Mouse (Mus musculus) heart, embryonic 13.5 days (tissue): ENCODE measurements around the gene Syncrip. TPM values are rescaled to one million over a fixed set of nuclear protein-coding genes. Genes with fewer than 3 reads are reported as not detected.
"Not testable (repeated sequence)": the region's sequence is repeated elsewhere in the genome, so short reads cannot be mapped to it uniquely, and the experiment has no call there.

Source experiments
- ATAC-seq: fragments of 200-750 bp; cut with Nextera tagmentation; 2 replicates; pipeline ENCODE4 v1.8.0; 2017; ENCODE audit warnings: moderate TSS enrichment; ENCODE audit not compliant: insufficient number of reproducible peaks, low FRiP score, low TSS enrichment; ENCODE audit errors: extremely low read depth
- H3K27ac ChIP-seq: fragments of 300-500 bp; sonication (generic); replicated peaks from 2 replicates; pipeline ENCODE4 v1.5.1; 2015; ENCODE audit warnings: moderate library complexity, mild to moderate bottlenecking, inconsistent platforms
- H3K27me3 ChIP-seq: fragments of 300-500 bp; sonication (generic); replicated peaks from 2 replicates; pipeline ENCODE4 v1.6.1; 2015; ENCODE audit warnings: mild to moderate bottlenecking, inconsistent platforms
- H3K36me3 ChIP-seq: fragments of 300-500 bp; sonication (generic); 2 replicates; pipeline ENCODE4 v1.6.1; 2015; ENCODE audit warnings: mild to moderate bottlenecking, inconsistent platforms
- H3K4me1 ChIP-seq: fragments of 300-500 bp; sonication (generic); 2 replicates; pipeline ENCODE4 v1.6.1; 2015; ENCODE audit warnings: inconsistent platforms
- H3K4me2 ChIP-seq: fragments of 300-500 bp; sonication (generic); 2 replicates; pipeline ENCODE4 v1.6.1; 2015; ENCODE audit warnings: inconsistent platforms, mild to moderate bottlenecking, moderate library complexity
- H3K4me3 ChIP-seq: fragments of 300-500 bp; sonication (generic); 2 replicates; pipeline ENCODE4 v1.5.1; 2015; ENCODE audit warnings: moderate library complexity, mild to moderate bottlenecking, inconsistent platforms
- H3K9ac ChIP-seq: fragments of 300-500 bp; sonication (generic); 2 replicates; pipeline ENCODE4 v1.6.1; 2015; ENCODE audit warnings: inconsistent platforms, mild to moderate bottlenecking, moderate library complexity
- H3K9me3 ChIP-seq: fragments of 300-500 bp; sonication (generic); 2 replicates; pipeline ENCODE4 v1.6.1; 2016; ENCODE audit warnings: inconsistent platforms
- WGBS: fragments of 180-500 bp; shearing (Covaris S2); methylation state at CpG from one replicate; pipeline ENCODE4 v1.1.7; 2015; ENCODE audit warnings: mixed read lengths; 5-methylcytosine and 5-hydroxymethylcytosine counted together
- polyA plus RNA-seq: library from polyadenylated mRNA; unstranded; fragments of >200 nt; fragmentation: Nextera tagmentation; extraction: Ambion mirVana; gene quantifications from 2 replicates; pipeline ENCODE4 v1.2.1, GENCODE M21; 2015

The Syncrip gene
- polyA plus RNA-seq, 1 experiment from 2014 or later = 51.9 TPM

DNA sequence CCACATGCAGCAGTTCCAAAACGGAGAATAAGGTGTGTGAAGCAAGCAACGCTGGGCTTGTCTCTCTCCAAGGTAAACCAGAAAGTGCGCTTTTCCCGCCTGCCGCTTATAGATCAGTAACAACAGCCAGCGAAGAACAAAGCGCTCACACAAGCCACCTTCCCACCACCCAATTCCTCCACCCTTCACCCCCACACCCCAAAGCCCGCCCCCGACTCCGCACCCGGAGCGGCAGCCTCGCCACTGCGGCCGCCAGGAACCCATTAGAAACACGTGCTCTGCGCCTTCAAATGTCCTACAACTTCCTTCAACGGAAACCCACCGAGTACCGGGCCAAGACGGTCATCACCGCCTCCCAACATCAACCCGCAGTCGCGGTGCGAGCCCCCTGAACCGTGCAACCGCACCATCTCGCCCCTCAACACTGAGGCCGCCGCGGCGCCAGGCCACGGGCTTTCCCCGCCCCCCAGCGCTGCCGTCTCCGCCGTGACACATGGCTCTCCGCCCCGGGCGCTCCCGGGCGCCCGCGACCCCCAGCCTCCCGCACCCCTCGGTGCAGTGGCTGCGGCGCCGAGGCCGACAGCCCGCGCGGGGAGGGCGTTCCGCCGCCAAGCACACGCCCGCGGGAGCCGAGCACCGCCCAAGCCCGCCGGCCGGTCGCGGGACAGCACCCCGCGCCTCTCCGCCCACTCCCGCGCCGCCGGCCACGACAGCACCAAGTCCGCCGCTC is 1.1 kb downstream of the Syncrip start:
- peak overlapping the region; percentile 93 for H3K4me3 ChIP-seq
- H3K9ac ChIP-seq = peak overlapping the region; percentile 98
- H3K36me3 ChIP-seq = peaks cover 34% of the 10 kb centered on the region
- peaks cover 33% of the 10 kb centered on the region for H3K4me1 ChIP-seq
- H3K27me3 ChIP-seq = no peaks in the 10 kb centered on the region
- peak; percentile 14; the same call in 1 of the 2 replicates for ATAC-seq
- peak overlapping the region; percentile 99 for H3K27ac ChIP-seq
- no peaks in the 10 kb centered on the region for H3K9me3 ChIP-seq
- WGBS = under 1% methylated on average over 73 of the region's 78 CpGs
- peak overlapping the region; percentile 87 for H3K4me2 ChIP-seq

DNA sequence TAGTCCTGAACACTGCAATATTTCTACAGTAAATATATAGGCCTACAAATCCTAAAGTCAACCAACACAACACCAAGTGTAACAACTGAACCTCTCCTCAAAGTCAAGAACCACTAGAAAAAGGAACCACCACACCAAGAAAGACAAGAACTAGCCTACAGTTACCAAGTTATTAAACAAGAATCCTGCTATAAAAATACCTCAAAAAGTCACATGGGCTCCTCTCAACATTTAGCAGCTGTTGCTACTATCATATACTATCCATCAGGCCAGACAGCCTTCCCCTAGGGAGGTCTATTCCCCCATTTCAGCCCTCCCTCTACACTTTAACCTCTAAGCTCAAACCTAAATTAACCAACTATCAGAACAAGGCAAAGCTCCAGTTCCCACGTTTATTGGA is 2.3 kb downstream of the Syncrip start:
- WGBS = 2% methylated on average over 1 of the region's 1 CpGs
- Histone ChIP-seq H3K9me3 (no peaks in the 10 kb centered on the region), H3K9ac (peak overlapping the region; percentile 98), H3K27me3 (no peaks in the 10 kb centered on the region), H3K36me3 (peaks cover 45% of the 10 kb centered on the region), H3K4me1 (peaks cover 33% of the 10 kb centered on the region), H3K4me3 (peak overlapping the region; percentile 93), H3K27ac (no peak overlapping the region), H3K4me2 (peak overlapping the region; percentile 87)
- no peak for ATAC-seq

DNA sequence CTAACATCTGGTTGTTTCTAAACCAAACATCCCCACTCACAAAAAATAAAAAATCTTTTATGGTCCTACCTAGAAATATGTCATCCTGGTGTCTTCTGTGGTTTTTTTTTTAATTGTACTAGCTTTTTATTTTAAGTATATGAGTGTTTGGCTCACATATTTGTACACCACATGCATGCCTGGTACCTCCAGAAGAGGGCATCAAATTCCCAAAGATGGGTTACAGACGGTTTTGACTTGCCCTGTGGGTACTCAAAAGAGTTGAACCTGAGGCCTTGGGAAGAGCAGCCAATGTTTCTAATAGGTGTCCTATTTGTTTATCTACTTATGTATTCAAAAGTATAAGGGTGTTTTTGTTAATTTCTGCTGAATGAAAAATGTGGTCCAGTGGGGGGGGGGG is 6.2 kb downstream of the Syncrip start:
- H3K36me3 ChIP-seq = peaks cover 79% of the 10 kb centered on the region
- H3K4me3 ChIP-seq = no peak overlapping the region
- no peak overlapping the region for H3K27ac ChIP-seq
- no peak for ATAC-seq
- H3K4me1 ChIP-seq = peaks cover 16% of the 10 kb centered on the region
- no peak overlapping the region for H3K9ac ChIP-seq
- no peak overlapping the region for H3K4me2 ChIP-seq
- H3K9me3 ChIP-seq = no peaks in the 10 kb centered on the region
- WGBS = 50% methylated on average over 1 of the region's 1 CpGs
- no peaks in the 10 kb centered on the region for H3K27me3 ChIP-seq

DNA sequence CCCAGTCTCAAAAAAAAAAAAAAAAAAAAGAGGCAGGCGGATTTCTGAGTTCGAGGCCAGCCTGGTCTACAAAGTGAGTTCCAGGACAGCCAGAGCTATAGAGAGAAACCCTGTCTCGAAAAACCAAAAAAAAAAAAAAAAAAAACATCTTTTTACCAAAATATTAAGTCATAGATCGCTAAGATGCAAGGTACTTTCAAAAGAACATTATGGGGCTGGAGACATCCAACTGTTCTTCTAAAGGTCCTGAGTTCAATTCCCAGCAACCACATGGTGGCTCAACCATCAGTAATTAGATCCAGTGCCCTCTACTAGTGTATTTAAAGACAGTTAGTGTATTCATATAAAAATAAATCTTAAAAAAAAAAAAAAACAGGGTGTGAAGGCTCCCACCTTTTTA is 21.4 kb downstream of the Syncrip start:
- not testable (repeated sequence) for H3K27me3 ChIP-seq

DNA sequence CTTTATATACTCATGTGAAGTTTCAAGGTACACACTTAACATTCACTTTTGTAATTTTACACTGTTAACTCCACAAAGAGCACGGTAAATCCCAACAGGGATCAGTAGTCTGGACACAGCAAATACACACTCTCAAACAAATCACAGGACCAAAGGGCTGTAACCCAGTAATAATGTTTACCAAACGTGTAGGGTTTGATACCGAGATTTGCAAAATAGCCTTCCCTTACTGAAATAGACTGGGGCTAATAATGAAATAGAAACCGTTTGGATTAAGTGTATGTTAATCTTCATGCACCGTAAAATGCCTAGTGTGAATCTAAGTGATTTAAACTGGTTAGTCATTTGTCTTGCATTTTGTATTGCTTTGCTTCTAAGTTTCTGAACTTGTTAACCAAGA is 42.4 kb downstream of the Syncrip start:
- Histone ChIP-seq H3K4me3 (peak overlapping the region; percentile 88), H3K9ac (peak overlapping the region; percentile 50; the same call in 1 of the 2 replicates), H3K4me2 (peak overlapping the region; percentile 84), H3K36me3 (peaks cover 21% of the 10 kb centered on the region), H3K27me3 (no peaks in the 10 kb centered on the region), H3K27ac (no peak overlapping the region), H3K4me1 (peaks cover 22% of the 10 kb centered on the region), H3K9me3 (no peaks in the 10 kb centered on the region)
- ATAC-seq = no peak
- WGBS = 34% methylated on average over 5 of the region's 5 CpGs

More for the DNA sequence above, 21.4 kb downstream of the Syncrip start:
- not testable (repeated sequence) for H3K9ac ChIP-seq, ATAC-seq, H3K4me2 ChIP-seq, H3K9me3 ChIP-seq, H3K4me3 ChIP-seq, H3K27ac ChIP-seq, H3K4me1 ChIP-seq
- WGBS = 79% methylated on average over 4 of the region's 4 CpGs
- H3K36me3 ChIP-seq = peaks cover 72% of the 10 kb centered on the region

DNA sequence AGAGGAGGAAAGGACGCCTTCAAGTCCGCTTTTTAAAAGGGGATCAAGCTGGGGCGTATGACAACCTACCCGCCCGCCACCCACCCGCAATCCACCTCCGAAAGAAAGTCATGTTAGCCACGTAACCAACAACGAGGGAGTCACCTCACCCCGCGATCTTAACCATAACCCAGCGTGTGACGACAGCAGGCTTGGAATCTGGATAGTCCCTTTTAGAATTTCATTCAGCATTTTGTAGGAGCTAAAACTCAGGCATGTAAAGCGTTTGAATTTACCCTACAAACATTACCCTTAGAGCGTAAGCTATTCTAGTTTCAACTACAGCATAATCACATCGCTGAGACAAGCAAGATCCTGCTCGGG is 43.2 kb downstream of the Syncrip start:
- Histone ChIP-seq H3K27me3 (no peaks in the 10 kb centered on the region), H3K4me3 (peak overlapping the region; percentile 88), H3K27ac (peak overlapping the region; percentile 96), H3K9ac (peak overlapping the region; percentile 93), H3K36me3 (peaks cover 13% of the 10 kb centered on the region), H3K4me1 (peaks cover 22% of the 10 kb centered on the region), H3K9me3 (no peaks in the 10 kb centered on the region), H3K4me2 (peak overlapping the region; percentile 84)
- under 1% methylated on average over 17 of the region's 17 CpGs for WGBS
- ATAC-seq = no peak

DNA sequence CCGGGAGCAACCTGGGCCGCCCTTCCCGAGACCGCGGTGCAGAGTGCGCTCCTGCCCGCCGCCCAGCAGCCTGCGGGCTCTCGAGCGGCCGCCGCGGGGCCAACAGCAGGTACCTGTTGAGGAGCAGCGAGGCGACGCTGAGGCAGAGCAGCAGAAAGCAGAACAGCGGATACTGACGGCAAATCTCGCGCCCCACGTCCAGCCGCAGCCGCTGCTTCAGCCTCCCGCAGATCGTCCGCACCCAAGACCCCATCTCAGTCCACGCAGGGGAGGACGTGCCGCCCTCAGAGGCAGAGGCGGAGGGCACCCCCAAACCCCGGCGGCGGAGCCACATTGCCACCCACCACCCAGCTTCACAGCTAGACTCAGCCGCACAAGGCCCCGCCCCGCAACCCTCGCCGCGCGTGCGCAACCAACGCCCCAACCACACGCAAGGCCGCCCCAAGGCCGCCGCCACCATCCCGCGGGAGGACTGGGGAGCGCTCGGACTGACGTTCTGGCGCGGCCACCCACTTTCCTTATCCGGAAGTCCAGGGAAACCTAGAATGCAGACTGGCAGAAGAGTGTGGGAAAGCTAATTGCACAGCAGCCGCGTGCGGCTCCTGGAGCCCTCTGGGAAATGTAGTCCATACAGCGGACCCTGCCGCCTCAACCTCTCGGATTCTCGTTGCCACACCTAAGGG is 43.7 kb downstream of the Syncrip start, which contains the start of gene Snx14:
Gene Snx14 (minus strand): TSS at position 404 of the 683 bp plus-strand sequence.
- under 1% methylated on average over 62 of the region's 62 CpGs for WGBS
- peak within 1 kb of the TSS; percentile 96 for H3K27ac ChIP-seq

DNA sequence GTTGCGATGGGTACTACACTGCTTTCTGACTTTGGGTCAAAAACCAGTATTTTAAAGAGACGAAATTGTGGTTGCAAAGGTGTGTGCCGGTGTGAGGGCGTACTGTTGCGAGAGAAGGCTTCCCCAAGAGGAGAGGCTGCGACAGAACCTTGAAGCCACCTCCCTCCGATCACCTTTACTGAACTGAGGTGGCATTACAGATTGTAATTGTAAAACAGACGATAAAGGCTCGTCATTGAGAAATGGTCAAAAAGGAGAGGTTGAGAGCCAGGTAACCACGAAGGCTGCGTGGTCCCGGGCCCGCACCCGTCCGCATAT is 44.2 kb downstream of the Syncrip start:
- Histone ChIP-seq H3K27ac (peak overlapping the region; percentile 96), H3K4me3 (peak overlapping the region; percentile 88), H3K27me3 (no peaks in the 10 kb centered on the region), H3K4me2 (peak overlapping the region; percentile 84), H3K4me1 (peaks cover 22% of the 10 kb centered on the region), H3K36me3 (peaks cover 12% of the 10 kb centered on the region), H3K9ac (peak overlapping the region; percentile 93), H3K9me3 (no peaks in the 10 kb centered on the region)
- WGBS = 2% methylated on average over 15 of the region's 15 CpGs
- ATAC-seq = no peak

More for the DNA sequence above, 43.7 kb downstream of the Syncrip start, which contains the start of gene Snx14:
- Histone ChIP-seq H3K4me3 (peak within 1 kb of the TSS; percentile 88), H3K36me3 (peaks cover 13% of the 10 kb centered on the region), H3K27me3 (no peaks in the 10 kb centered on the region), H3K9ac (peak within 1 kb of the TSS; percentile 93), H3K4me1 (peaks cover 22% of the 10 kb centered on the region), H3K9me3 (no peaks in the 10 kb centered on the region), H3K4me2 (peak within 1 kb of the TSS; percentile 84)
- peak; percentile 94 for ATAC-seq

DNA sequence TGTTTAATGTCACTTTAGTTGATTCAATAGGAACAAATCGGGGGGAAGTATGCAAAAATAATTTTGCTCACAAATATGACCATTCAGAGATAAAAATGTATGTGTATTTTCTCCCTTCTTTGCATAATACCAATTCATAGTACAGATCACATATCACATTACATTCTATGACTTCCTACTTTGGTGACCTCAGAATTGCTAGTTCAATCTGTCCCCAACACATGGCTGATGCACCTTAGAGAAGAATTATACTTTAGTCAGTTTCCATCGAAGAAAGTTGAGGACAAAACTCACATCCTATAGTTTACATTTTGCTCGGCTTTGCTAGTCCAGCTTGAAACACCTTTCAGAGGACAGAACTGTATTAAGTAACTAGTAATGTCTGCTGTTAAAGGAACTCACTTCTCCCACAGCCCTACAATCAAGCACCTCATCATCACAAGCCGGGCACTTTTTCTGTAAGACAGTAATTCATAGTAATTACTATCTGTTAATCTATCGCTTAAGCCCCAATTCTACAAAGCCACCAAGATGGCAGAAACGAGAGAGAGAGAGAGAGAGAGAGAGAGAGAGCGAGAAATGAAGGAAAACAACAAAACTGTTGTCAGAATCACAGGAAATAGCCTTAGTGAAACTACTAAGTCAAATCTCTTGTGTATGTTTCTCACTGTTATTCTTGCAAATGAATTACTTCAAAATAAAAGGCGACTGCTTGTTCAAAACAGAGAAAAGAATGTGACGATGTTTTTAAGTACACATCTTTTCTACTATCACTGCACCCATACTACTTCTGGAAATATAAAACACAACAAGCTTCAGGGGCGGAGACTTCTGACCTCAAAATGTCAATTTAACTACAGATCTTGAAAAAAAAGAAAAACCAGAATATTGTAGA is 44.8 kb downstream of the Syncrip start:
- no peaks in the 10 kb centered on the region for H3K9me3 ChIP-seq
- H3K9ac ChIP-seq = peak overlapping the region; percentile 93
- H3K4me3 ChIP-seq = peak overlapping the region; percentile 88
- H3K36me3 ChIP-seq = peaks cover 8% of the 10 kb centered on the region
- H3K4me2 ChIP-seq = peak overlapping the region; percentile 84
- ATAC-seq = no peak
- H3K27me3 ChIP-seq = no peaks in the 10 kb centered on the region
- H3K27ac ChIP-seq = peak overlapping the region; percentile 96
- 48% methylated on average over 10 of the region's 10 CpGs for WGBS
- peaks cover 22% of the 10 kb centered on the region for H3K4me1 ChIP-seq

DNA sequence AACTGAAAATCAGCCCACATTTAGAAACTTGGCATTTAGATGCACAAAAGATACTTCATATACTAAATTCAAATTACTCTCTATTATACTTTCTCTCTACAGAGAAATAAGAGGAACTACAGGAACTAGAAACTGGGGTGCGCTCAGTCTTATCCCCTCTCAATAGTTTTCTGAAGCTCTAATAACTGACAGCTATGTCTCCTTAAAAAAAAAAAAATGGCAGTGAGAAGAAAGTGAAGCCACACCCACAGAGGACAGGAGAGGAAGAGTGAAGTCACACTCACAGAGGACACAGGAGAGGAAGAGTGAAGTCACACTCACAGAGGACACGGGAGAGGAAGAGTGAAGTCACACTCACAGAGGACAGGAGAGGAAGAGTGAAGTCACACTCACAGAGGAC is 58.0 kb downstream of the Syncrip start:
- Histone ChIP-seq H3K36me3 (peaks cover 56% of the 10 kb centered on the region), H3K4me2 (no peak overlapping the region)
- 68% methylated on average over 2 of the region's 2 CpGs for WGBS

DNA sequence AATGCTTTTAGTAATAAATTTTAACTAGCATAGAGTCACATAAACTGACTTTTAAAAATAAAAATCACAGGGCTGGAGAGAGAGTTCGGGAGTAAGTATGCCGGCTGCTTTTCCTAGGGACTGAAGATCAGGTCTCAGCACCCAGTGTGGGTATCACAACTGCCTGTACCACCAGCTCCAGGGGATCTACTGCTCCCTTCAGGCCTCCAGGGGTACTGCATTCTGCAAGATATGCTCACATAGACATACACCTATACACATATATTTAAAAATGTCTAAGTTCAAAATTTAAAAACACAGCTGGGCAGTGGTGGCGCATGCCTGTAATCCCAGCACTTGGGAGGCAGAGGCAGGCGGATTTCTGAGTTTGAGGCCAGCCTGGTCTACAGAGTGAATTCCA is 59.9 kb downstream of the Syncrip start:
- H3K4me1 ChIP-seq = peaks cover 3% of the 10 kb centered on the region; the same call in 1 of the 2 replicates
- H3K9me3 ChIP-seq = peaks cover 4% of the 10 kb centered on the region
- H3K9ac ChIP-seq = no peak overlapping the region
- no peak for ATAC-seq
- peaks cover 51% of the 10 kb centered on the region for H3K36me3 ChIP-seq
- no peak overlapping the region for H3K4me2 ChIP-seq
- no peak overlapping the region for H3K4me3 ChIP-seq
- no peaks in the 10 kb centered on the region for H3K27me3 ChIP-seq
- 95% methylated on average over 4 of the region's 4 CpGs for WGBS
- H3K27ac ChIP-seq = no peak overlapping the region

More for the DNA sequence above, 58.0 kb downstream of the Syncrip start:
- no peak overlapping the region for H3K9ac ChIP-seq
- ATAC-seq = no peak
- H3K4me1 ChIP-seq = peaks cover 3% of the 10 kb centered on the region; the same call in 1 of the 2 replicates
- H3K4me3 ChIP-seq = no peak overlapping the region
- no peak overlapping the region for H3K27ac ChIP-seq
- H3K9me3 ChIP-seq = peaks cover 7% of the 10 kb centered on the region
- no peaks in the 10 kb centered on the region for H3K27me3 ChIP-seq
